Mouse (Mus musculus) heart, embryonic 16.5 days (tissue): ENCODE measurements around the gene Rfx3. TPM values are rescaled to one million over a fixed set of nuclear protein-coding genes. Genes with fewer than 3 reads are reported as not detected.

ENCODE experiments used
- ATAC-seq: fragments of 200-750 bp; cut with Nextera tagmentation; replicated peaks from 2 replicates; pipeline ENCODE4 v1.8.0; 2017; ENCODE audit warnings: moderate number of reproducible peaks; ENCODE audit not compliant: insufficient read depth, low FRiP score; ENCODE audit errors: extremely low read depth
- H3K27ac ChIP-seq: fragments of 300-500 bp; sonication (generic); 2 replicates; pipeline ENCODE4 v1.5.1; 2014; ENCODE audit warnings: mild to moderate bottlenecking, low read length, control low read depth, moderate library complexity
- H3K27me3 ChIP-seq: fragments of 300-500 bp; sonication (generic); 2 replicates; pipeline ENCODE4 v1.6.1; 2014; ENCODE audit warnings: low read length, mixed read lengths; ENCODE audit not compliant: control insufficient read depth, insufficient read depth
- H3K36me3 ChIP-seq: fragments of 300-500 bp; sonication (generic); 2 replicates; pipeline ENCODE4 v1.6.1; 2014; ENCODE audit not compliant: control insufficient read depth, insufficient read depth
- H3K4me1 ChIP-seq: fragments of 300-500 bp; sonication (generic); 2 replicates; pipeline ENCODE4 v1.6.1; 2014; ENCODE audit warnings: low read length, mixed read lengths; ENCODE audit not compliant: control insufficient read depth, insufficient read depth
- H3K4me2 ChIP-seq: fragments of 300-500 bp; sonication (generic); 2 replicates; pipeline ENCODE4 v1.6.1; 2014; ENCODE audit warnings: low read depth, mild to moderate bottlenecking, control low read depth, low read length
- H3K4me3 ChIP-seq: fragments of 300-500 bp; sonication (generic); 2 replicates; pipeline ENCODE4 v1.5.1; 2014; ENCODE audit warnings: mild to moderate bottlenecking, control low read depth, low read length
- H3K9ac ChIP-seq: fragments of 300-500 bp; sonication (generic); 2 replicates; pipeline ENCODE4 v1.6.1; 2014; ENCODE audit warnings: low read length, control low read depth
- H3K9me3 ChIP-seq: fragments of 300-500 bp; sonication (generic); replicated peaks from 2 replicates; pipeline ENCODE4 v1.6.1; 2016; ENCODE audit warnings: low read length; ENCODE audit not compliant: control insufficient read depth
- WGBS: fragments of 180-500 bp; shearing (Covaris S2); extraction: QIAGEN DNeasy Blood & Tissue Kit; methylation state at CpG from one replicate; pipeline ENCODE4 v1.1.7; 2014; 5-methylcytosine and 5-hydroxymethylcytosine counted together
- polyA plus RNA-seq: library from polyadenylated mRNA; unstranded; fragments of >200 nt; fragmentation: Nextera tagmentation; extraction: Ambion mirVana; gene quantifications from 2 replicates; pipeline ENCODE4 v1.2.1, GENCODE M21; 2015

Rfx3 gene
- polyA plus RNA-seq, 1 experiment from 2014 or later = 7.1 TPM

- peaks cover 1% of the 10 kb centered on the region; the same call in 1 of the 2 replicates for H3K4me1 ChIP-seq
- no peak overlapping the region for H3K9ac ChIP-seq
- no peaks in the 10 kb centered on the region for H3K27me3 ChIP-seq
- H3K27ac ChIP-seq = no peak overlapping the region
- H3K4me3 ChIP-seq = no peak overlapping the region
- H3K9me3 ChIP-seq = no peaks in the 10 kb centered on the region
- no peak for ATAC-seq
- no peak overlapping the region for H3K4me2 ChIP-seq
- no peaks in the 10 kb centered on the region for H3K36me3 ChIP-seq
- 97% methylated on average over 2 of the region's 2 CpGs for WGBS
Measured at GRCm38 (mm10) chr19:27931136-27931535, 79.8 kb downstream of the Rfx3 start.

GRCm38 (mm10) chr19:27926378-27926777 lies 84.6 kb downstream of the Rfx3 start:
- Histone ChIP-seq H3K36me3 (no peaks in the 10 kb centered on the region), H3K4me2 (no peak overlapping the region), H3K9me3 (no peaks in the 10 kb centered on the region), H3K27ac (no peak overlapping the region), H3K4me3 (no peak overlapping the region), H3K27me3 (no peaks in the 10 kb centered on the region), H3K9ac (no peak overlapping the region), H3K4me1 (peaks cover 4% of the 10 kb centered on the region; the same call in 1 of the 2 replicates)
- WGBS = 45% methylated on average over 3 of the region's 3 CpGs
- no peak for ATAC-seq

DNA sequence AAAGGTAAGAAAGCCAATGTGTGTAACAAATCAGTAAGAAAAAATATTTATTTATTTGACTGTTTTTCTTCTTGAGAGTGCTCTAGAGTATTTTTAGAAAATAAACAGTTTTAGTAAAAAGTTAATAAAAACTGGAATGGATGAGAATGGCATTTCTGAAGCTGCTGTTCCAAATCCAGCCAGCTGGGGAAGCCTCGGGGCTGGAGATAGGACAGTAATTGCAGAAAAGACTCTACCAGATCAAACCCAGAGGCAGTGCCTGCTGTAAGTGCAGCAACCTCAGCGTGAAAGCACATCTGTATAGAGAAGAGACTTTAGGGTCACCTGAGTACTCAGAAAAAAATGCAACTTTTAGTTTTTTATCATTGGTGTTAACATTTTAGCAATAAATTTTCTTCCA lies 91.9 kb downstream of the Rfx3 start:
- H3K27ac ChIP-seq = no peak overlapping the region
- no peak overlapping the region for H3K4me2 ChIP-seq
- H3K9ac ChIP-seq = no peak overlapping the region
- no peaks in the 10 kb centered on the region for H3K36me3 ChIP-seq
- H3K4me1 ChIP-seq = no peaks in the 10 kb centered on the region
- no peaks in the 10 kb centered on the region for H3K9me3 ChIP-seq
- H3K4me3 ChIP-seq = no peak overlapping the region
- no peak for ATAC-seq
- WGBS = 42% methylated on average over 2 of the region's 2 CpGs
- H3K27me3 ChIP-seq = no peaks in the 10 kb centered on the region

- H3K4me3 ChIP-seq = no peak overlapping the region
- no peaks in the 10 kb centered on the region for H3K9me3 ChIP-seq
- H3K27ac ChIP-seq = no peak overlapping the region
- no peak overlapping the region for H3K4me2 ChIP-seq
- no peak for ATAC-seq
- no peaks in the 10 kb centered on the region for H3K27me3 ChIP-seq
- 58% methylated on average over 2 of the region's 2 CpGs for WGBS
- H3K36me3 ChIP-seq = no peaks in the 10 kb centered on the region
- H3K9ac ChIP-seq = no peak overlapping the region
- no peaks in the 10 kb centered on the region for H3K4me1 ChIP-seq
Measured at GRCm38 (mm10) chr19:27916446-27916845, 94.5 kb downstream of the Rfx3 start.

- Histone ChIP-seq H3K36me3 (no peaks in the 10 kb centered on the region), H3K27ac (no peak overlapping the region), H3K4me2 (no peak overlapping the region), H3K4me3 (no peak overlapping the region), H3K9me3 (no peaks in the 10 kb centered on the region), H3K9ac (no peak overlapping the region), H3K4me1 (no peaks in the 10 kb centered on the region), H3K27me3 (no peaks in the 10 kb centered on the region)
- no peak for ATAC-seq
- 55% methylated on average over 5 of the region's 5 CpGs for WGBS
Measured at GRCm38 (mm10) chr19:27906976-27907375, 104.0 kb downstream of the Rfx3 start.

- H3K4me2 ChIP-seq = no peak overlapping the region
- no peaks in the 10 kb centered on the region for H3K27me3 ChIP-seq
- WGBS = 82% methylated on average over 9 of the region's 9 CpGs
- no peaks in the 10 kb centered on the region for H3K4me1 ChIP-seq
- no peak overlapping the region for H3K4me3 ChIP-seq
- no peaks in the 10 kb centered on the region for H3K9me3 ChIP-seq
- H3K36me3 ChIP-seq = no peaks in the 10 kb centered on the region
- ATAC-seq = no peak
- H3K27ac ChIP-seq = no peak overlapping the region
- H3K9ac ChIP-seq = no peak overlapping the region
Measured at GRCm38 (mm10) chr19:27905976-27906375, 105.0 kb downstream of the Rfx3 start.

GRCm38 (mm10) chr19:27905172-27905571 lies 105.8 kb downstream of the Rfx3 start:
- Histone ChIP-seq H3K4me3 (no peak overlapping the region), H3K27ac (no peak overlapping the region), H3K36me3 (0 out of 2 replicates have a peak, but pooled peaks cover 2% of the 10 kb centered on the region), H3K4me2 (no peak overlapping the region), H3K9me3 (no peaks in the 10 kb centered on the region), H3K9ac (no peak overlapping the region), H3K27me3 (no peaks in the 10 kb centered on the region), H3K4me1 (no peaks in the 10 kb centered on the region)
- WGBS = 80% methylated on average over 1 of the region's 1 CpGs
- no peak for ATAC-seq

GRCm38 (mm10) chr19:27904655-27905054 lies 106.3 kb downstream of the Rfx3 start:
- 71% methylated on average over 2 of the region's 2 CpGs for WGBS
- ATAC-seq = no peak
- Histone ChIP-seq H3K27ac (no peak overlapping the region), H3K4me2 (no peak overlapping the region), H3K9ac (no peak overlapping the region), H3K27me3 (no peaks in the 10 kb centered on the region), H3K4me3 (no peak overlapping the region), H3K4me1 (no peaks in the 10 kb centered on the region), H3K36me3 (0 out of 2 replicates have a peak, but pooled peaks cover 2% of the 10 kb centered on the region), H3K9me3 (no peaks in the 10 kb centered on the region)

- Histone ChIP-seq H3K9ac (no peak overlapping the region), H3K4me2 (no peak overlapping the region), H3K27me3 (no peaks in the 10 kb centered on the region), H3K4me1 (no peaks in the 10 kb centered on the region), H3K36me3 (0 out of 2 replicates have a peak, but pooled peaks cover 2% of the 10 kb centered on the region), H3K27ac (no peak overlapping the region), H3K9me3 (no peaks in the 10 kb centered on the region), H3K4me3 (no peak overlapping the region)
- WGBS = 57% methylated on average over 4 of the region's 4 CpGs
- ATAC-seq = no peak
Measured at GRCm38 (mm10) chr19:27904209-27904608, 106.8 kb downstream of the Rfx3 start.
